Mouse (Mus musculus) cortical plate, adult 2 months (tissue): ENCODE data around the gene Zfp52.

Experiments used
- CTCF ChIP-seq: fragments of 200-500 bp; IDR thresholded peaks from 2 replicates; pipeline ENCODE4 v1.5.1; 2011; ENCODE audit warnings: mild to moderate bottlenecking, control low read depth, low read length; ENCODE audit not compliant: insufficient read depth; ENCODE audit errors: extremely low read depth
- POLR2A ChIP-seq: fragments of 200-500 bp; IDR thresholded peaks from 2 replicates; pipeline ENCODE4 v1.6.1; 2011; ENCODE audit warnings: mild to moderate bottlenecking, low read length, control low read depth; ENCODE audit not compliant: insufficient read depth; ENCODE audit errors: extremely low read depth

- TF ChIP-seq CTCF, result no peak
- peak; percentile 47; the same call in 1 of the 2 replicates for TF ChIP-seq POLR2A
Observed at GRCm38 (mm10) chr17:21566728-21567349, 31.5 kb downstream of the Zfp52 start, which contains the start of gene Zfp948.
